Mouse (Mus musculus) neural tube, embryonic 10.5 days (tissue): Measurements from ENCODE around the gene Bcl7a.
A peak's percentile ranks its signal among the peaks of the same experiment; 100 is the strongest.

Experiments used
- DNase-seq: peaks from one replicate; pipeline ENCODE4 v3.0.0-alpha.2; 2017; ENCODE audit warnings: low spot score; ENCODE audit errors: extremely low spot score

The Bcl7a gene

DNA sequence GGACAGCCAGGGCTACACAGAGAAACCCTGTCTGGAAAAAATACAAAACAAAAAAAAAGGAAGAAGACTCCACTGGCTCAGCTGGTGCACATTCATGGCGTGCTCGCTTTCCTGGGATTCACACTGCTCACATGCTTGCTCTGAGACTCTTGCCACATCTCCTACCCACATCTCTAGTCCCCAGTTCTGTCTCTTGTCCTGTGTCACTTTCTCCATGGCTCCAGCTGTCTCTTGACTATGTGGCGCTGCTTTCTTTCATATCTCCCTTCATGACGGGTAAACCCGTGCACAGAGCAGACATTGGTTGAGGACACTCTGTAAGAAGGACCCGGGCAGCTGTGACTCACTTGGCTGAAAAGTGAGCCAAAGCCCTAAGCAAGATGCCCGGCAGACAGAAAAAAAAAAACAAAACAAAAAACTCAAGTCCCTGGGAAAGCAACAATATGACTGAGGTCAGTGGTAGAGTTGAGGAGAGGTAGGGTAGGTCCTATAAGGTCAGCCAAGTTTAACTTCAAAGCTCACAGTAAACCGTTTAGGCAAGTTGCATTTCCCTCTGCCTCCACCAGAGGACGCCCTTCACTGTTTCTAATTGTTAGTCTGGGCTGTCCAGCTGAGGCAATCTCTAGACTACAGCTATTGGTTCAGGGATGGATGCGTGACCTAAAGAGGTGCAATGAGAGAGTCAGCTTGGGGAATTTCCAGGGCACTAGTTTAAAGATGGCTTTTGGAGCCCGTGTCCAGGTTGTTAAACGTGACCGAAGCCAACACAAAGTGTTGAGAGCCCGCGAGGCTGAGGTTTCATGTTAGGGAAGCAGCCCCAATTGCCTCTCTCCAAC, 33.7 kb downstream of the Bcl7a start:
- DNase-seq: peak; percentile 72

DNA sequence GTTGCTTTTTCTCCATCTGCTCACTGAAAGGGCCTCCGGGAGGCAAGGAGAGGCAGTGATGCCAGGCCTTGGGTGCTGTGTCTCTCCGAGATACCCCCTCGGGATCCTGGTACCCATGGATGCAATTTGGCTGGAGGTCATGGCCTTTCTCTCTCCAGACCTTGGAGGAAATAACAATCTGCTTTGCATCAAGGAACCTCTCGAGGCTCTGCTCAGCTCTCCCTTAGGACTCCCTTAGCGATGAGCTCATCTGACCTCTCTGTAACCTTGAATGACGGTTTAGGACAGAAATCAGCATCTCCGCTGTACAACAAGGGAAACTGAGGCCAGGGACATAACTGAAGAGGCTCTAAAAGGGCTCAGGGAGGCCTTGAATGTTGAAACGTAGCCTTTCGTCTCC, 35.1 kb downstream of the Bcl7a start:
- no peak for DNase-seq

DNA sequence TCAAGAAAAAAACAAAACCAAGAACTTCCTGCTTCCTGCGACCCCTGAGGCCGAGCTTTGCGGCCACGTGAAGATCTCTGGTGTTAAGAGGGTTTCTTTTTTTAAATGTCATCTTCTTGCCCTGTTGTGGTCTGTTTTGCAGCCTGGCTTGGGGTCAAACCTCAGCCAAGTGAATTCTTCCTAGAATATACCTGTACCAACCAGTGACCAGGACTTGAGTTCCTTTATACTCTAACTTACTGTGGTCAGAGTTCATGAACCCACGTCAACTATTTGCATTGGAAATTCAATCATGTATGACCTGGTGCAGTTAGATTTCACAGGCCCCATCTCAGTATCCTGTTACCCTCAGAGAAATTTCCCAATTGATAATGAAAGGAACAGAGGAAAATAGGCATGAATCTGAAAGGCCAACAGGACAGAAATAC, 35.9 kb downstream of the Bcl7a start:
- no peak for DNase-seq

DNA sequence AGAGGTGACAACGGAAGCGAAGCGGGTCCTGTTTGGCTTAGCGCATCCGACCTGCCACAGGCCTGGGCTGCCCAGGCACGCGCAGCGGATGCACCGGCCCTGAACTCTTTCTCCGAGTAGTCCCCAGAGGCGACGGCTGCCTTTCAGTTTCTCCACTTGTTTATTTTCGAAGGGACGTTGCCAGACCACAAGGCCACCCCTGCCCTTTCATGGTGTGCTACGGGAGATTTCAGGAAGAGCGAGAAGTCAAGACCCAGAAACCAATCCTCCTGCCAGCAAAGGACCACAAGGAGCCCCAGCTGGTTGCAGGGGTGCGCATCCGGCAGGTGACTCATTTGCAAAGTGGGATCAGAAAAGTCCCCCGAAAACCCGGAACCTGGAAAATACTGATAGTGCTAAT, 38.3 kb downstream of the Bcl7a start:
- DNase-seq: no peak

DNA sequence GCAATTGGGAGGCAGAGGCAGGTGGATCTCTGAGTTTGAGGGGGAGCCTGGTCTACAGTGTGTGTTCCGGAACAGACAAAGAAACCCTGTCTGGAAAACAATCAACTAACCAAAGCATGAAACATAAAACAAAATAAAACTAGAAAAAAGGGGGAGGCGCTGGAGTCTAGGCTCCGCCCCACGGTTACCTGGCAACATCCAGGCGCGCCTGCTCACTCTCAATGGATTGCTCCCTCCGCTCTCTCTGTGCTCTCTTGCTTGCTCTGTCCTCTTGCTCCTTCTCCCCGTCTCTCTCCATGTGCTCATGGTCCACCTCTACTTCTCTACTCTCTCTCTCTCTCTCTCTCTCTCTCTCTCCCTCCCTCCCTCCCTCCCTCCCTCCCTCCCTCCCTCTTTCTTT, 39.1 kb downstream of the Bcl7a start:
- DNase-seq: no peak

DNA sequence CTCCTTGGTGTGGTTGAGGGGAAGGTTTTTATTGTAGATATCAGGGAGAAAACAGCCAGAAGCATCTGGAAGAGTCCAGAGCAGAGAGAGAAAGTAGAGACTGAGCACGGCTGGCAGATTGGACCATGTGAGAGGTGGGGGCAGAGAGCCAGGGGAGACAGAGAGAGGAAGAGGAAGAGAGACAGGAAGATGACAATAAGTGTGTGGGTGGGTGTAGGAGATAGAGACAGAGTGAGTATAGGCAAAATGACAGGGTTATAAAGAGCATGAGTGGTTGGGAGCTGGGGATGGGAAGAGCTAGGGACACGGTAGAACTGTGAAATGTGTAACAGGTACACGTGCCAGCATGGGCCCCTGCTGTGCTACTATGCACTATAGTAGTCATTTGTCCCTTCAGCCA, 44.8 kb downstream of the Bcl7a start:
- DNase-seq: no peak

DNA sequence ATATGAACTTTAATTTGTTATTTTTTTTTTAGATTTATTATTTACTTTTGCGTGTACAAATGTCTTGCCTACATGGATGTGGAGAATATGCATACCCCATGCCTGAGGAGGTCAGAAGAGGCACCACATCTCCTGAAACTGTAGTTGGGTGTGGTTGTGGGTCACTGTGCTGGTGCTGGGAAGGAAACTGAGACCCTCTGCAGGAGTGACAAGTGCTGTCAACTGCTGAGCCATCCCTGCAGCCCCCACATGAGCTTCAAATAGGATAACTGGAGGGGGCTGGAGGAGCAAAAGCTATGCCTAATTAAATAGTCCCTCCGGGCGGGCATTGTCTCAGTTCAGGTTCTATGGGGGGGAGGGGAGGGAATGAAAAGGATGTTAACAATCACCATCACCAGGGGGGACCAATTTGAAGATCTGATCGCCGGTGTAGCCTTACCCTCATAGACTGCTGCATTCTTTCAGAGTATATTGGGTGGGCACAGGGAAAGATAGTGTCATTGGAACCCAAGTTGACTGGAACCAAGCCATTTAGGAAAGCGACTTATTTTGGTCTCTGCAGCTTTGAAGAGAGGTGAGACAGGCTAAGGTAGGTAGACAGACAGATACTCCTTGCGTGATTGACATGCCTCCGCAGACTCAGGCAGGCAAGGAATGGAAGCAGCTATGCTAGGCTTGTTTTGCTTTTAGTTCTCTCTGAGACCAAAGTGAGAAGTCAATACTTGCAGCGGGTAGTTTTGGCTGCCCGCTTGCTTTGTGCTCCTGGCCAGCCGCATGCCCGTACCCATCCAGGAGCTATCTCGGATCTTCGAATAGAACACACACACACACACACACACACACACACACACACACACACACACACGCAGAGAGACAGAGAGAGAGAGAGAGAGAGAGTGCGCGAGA, 47.2 kb downstream of the Bcl7a start:
- DNase-seq: no peak

DNA sequence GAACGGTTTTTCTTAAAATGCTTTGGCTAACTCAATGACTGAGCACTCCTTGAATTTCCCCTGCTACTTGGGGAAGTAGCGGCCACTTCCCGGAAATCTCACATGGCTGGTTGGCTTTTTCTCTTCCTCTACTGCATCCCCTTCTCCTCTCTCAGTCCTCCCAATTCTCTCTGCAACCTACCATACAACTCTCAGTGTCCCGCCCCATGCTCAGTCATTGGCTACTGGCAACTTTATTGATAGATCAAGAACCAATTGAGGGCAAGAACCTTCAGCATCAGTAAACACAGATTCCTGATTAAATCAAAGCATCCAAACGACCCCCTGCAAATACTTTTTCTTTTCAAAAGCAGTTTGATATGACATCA, 47.8 kb downstream of the Bcl7a start:
- DNase-seq: no peak

DNA sequence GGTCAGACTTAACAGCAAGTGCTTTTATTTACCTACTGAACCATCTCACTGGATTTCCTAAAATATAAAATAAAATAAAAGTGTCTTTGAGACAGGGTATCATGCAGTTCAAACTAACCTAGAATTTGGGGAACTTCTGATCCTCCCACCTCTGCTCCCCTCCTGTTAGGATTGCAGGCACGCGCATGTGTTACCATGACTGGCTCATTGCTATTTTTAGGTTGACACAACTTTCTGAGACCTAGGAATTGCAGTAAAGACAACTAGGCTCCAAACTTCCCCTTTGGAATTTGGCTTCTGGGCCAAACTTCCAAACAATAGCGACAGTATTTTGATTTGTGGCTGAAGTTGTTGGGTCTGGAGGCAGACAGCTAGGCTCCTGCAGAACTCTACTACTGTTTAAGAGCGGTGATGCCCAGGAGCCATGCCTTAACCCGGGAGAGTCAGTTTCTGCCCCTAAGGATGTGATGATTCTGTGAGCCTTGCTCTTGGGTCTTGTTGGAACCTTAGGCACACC, 50.2 kb downstream of the Bcl7a start:
- no peak for DNase-seq

DNA sequence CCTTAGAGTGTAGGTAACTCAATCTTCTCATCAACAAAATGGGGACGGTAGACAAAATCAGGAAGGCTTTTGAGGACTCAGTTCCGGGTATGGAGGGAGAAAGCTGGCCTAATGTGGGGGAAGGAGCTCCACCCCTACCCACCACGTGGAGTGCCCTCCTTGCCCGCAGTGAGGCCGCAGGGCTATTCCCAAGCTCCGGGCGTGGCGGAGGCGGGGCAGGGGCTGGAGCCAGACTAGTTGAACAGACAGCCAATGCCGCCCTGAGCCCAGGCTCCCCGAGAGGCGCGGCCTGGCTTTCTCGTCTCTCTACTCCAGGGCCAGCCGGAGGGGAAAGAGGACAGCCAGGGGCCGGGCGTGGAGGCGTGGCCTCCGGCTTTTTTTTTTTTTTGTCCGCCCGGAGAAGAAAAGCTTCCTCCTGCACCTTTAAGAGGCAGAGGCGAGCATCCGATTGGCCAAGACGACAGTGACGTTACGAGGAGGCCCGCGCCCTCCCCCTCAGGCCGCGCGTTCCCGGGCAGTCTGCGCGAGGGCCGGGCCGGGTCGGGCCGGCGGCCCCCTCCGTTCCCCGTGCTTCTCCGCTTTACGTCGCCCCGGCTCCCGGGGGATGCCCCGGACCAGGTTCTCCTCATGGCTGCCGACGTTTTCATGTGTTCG, 50.8 kb downstream of the Bcl7a start, which contains the start of gene Mlxip:
TSS of gene Mlxip (plus strand) at position 496 of the 654 bp plus-strand sequence.
- peak; percentile 96 for DNase-seq

DNA sequence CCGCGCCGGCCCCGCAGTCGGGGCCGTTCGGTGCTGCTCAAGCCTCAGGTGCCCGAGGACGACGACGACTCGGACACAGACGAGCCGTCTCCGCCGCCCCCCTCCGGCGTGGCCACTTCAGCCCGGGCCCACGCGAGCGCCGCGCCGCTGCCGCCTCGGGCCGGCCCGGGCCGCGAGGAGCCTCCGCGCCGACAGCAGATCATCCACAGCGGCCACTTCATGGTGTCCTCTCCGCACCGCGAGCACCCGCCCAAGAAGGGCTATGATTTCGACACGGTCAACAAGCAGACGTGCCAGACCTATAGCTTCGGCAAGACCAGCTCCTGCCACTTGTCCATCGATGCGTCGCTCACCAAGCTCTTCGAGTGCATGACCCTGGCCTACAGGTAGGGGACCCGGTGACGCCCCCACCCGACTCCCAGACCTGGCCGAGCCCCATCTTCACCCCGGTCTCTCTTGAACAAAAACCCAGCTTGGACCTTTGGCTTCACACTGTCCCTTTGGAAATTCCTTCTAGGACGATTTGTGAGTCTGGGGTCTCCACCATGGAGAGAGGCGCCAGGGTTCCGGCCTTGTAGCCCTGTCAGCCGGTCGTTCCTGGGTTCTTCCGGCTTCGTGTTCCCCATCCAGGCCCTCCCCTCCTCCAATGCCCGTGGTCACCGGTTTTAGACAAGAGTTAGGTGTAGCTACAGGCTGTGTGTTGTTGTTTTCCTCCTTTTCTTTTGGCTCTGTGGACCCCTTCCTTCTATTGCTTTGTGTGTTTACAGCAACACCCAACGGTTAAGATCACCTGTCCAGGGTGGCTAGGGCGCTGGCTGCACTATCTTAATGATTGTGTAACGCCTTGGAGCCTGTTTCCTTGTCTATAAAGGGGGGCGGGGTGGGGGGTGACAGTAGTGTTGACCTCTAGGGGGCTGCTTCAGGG, 51.6 kb downstream of the Bcl7a start:
- no peak for DNase-seq

DNA sequence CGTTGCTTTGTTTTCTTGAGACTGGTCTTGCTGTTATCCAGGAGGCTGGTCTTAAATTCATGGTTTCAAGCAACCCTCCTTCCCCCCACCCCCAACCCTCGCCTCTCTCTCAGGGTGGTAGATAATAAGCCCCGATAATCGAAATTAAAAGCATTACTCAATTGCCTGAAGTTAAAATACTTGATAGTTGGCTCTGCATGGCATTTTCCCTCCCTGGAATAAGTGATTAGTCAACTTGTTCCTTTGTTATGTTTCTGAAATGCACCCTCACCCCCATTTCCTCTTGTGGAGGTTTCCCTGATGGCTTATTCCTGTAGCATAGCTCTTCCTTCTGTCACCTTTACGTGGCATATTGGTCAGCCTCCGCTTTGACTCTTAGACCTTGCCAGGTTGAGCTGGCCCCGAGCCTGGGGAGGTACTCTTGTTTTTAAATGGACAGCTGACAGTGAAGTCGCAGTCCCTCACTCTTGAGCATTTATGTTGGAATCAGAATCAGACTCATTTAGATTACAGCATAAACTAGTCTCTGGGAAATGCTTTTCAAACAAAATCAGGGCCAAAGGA, 53.3 kb downstream of the Bcl7a start:
- DNase-seq: no peak

DNA sequence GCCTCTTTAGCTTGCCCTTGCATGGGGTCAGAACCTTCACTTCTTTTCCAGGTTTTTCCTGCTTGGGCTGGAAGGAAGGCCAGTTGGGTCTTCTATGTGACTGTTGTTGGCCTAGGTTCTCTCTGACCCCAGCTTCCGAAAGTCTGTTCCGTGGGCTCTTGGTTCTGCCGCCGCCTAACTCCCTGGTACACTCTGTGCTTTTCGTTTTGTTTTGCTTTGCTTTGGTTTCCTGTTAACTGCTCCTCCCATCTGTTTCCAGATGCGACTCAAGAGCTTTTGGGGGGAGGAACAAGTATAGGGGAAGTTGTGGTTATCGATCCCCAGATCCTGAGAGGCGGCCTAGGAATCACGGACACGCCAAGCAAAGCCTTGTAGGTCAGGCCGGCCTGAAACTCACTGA, 54.2 kb downstream of the Bcl7a start:
- no peak for DNase-seq

DNA sequence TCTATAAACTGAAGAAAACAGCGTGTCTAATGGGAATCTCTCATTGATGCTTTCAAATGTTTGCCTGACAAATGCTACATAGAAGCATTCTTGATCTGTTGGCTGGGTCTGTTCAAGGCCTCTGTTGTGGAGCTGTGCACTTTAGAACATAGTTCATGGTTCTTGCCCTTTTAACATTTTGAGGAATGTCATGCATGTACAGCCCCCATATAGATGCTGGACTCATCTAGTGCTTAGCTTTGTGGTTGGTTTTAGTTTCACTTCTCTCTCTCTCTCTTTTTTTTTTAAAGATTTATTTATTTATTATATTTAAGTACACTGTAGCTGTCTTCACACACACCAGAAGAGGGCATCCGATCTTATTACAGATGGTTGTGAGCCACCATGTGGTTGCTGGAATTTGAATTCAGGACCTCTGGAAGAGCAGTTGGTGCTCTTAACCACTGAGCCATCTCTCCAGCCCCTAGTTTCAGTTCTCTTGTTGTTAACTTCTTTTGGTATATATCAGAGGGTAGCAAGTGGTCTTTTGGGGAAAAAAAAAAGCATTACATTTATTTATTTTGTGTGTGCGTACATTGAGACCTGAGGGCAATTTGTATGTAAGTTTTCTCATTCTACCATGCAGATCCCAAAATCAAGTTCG, 55.3 kb downstream of the Bcl7a start:
- no peak for DNase-seq

DNA sequence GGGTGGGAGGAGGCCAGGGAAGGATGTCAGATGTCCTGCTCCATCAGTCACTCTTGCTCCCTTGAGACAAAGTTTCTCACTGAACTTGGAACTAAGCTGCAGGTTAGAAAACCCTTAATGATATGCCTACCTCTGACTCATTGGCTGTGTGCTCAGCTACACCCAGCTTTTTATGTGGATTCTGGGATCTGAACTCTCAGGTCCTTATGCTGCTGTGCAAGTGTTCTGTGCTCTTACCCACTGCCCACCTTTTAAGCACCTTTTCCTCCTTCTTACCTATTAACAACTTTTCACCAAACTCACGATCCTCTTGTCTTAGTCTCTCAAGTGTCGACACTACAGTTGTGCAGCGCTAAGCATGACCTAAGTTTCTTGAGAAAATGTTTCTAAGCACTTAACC, 60.8 kb downstream of the Bcl7a start:
- no peak for DNase-seq

DNA sequence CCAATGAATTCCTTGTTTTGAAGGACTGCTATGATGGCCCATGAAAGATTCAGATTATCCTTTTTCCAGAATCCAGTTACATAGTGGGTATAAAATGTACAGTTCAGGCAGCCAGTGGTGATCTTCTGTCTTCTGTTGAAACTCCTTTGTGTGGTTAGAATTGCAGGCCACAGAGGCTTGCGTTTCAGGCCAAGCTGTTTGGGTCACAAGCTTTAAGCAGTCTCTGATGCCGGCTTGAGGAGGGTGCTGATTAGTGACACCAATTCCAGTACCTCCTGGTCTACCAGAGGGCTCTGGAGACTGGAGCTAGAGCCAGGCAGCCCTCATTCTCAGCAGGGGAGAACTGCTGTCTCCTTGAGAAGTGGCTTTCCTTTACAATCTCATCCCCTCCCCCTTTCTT, 63.3 kb downstream of the Bcl7a start:
- DNase-seq: no peak

DNA sequence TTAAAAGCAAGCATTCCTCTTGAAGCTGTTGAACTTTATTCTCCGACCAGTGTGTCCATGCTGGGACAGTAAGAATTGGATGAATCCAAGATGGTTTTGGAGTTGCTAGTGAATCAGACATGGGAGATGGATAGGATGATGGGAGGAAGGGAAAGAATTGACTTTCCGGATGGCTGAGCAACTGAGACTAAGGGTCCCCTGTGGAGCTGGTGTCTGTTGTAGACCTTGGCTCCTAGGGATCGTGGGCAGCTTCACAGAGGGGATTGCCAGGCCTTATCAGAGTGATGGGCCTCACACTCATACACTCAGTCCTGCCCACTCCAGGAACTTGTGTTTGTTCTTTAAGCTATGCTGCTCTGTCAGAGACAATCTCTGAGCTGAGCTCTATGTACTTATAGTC, 64.5 kb downstream of the Bcl7a start:
- DNase-seq: no peak

DNA sequence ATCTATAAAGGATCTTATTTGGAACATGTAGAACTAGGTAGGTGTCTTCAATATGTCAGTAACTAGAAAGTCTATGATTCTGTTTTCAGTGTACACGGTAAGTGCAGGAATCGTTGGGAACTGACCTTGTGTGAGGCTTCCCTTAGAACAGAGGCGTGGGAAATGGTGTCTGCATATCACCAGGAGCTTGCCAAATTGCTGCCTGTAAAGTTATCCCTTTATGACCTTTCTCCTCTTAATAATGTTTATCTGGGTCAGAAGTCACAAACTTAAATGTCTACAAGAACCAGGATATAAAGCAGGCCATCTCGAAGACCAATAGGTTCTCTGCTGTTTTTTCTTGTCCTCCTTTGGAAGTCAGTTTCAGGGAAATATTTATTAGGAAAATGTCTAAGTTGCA, 68.6 kb downstream of the Bcl7a start:
- DNase-seq: no peak

DNA sequence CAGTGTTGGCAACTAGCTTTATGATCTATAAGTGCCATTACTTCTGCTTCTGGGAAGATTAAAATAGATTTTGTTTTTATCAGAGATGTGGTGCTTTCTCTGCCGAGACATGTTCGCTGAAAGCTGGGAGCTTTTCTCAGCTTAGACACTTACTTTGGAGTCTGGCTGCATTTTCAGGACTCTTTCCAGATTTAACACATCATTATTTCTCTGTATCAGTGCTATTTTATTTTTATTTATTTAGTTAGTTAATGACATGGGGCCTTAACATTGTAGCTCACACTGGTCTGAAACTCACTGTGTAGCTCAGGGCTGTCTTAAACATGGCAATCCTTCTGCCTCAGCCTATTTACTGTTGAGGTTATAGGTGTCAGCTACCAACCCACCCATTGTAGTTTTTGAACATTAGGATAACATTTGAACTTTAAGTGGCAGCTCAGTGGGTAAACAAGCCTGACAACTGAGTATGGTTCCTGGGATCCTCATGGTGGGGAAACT, 70.3 kb downstream of the Bcl7a start:
- no peak for DNase-seq

DNA sequence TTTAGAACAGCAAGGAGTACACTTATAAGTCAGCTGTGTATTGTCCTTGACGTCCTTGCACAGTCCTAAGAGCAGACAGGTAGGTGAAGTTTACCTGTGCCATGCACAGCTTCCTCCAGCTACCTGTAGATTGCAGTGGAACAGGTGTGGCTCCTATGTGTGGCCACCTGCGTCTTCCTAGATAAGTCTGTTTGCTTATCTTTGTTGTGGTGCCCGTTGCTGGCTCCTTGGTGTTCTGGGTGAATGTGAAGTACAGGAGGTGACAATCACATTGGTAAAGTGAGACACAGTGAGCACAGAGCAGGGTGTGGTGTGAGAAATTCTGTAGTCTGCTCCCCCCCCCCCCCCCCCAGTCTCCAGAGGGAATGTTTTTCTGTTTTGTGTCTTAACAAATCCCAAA, 72.5 kb downstream of the Bcl7a start:
- no peak for DNase-seq
